Mouse (Mus musculus): ENCODE measurements around the gene Ldah.
"Not testable (repeated sequence)": the region's sequence is repeated elsewhere in the genome, so short reads cannot be mapped to it uniquely, and the experiment has no call there.

The Ldah gene

DNA sequence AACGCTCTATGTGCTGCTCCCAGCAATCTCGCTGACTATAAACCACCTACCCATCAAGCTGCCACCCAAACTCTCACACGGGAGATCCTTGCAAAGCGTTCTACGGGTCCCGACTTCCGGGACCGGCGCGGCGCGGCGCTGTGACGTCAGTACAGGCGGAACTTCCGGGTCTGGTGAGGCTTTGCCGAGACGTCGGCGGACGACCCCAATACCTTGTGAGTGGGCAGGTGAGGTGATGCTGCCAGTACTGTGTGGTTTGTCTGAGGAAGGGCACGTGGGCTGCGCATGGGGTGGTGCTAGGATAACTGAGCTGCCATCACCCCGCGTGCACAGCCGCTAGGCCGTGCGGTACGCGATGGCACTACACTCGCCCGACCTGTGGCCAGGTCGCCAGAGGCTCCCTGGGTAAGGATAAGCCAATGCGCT lies at the start of gene Ldah:
Ldah (plus strand) TSS at position 130 of the 426 bp plus-strand sequence.
- DNase-seq, result peak; percentile 96

DNA sequence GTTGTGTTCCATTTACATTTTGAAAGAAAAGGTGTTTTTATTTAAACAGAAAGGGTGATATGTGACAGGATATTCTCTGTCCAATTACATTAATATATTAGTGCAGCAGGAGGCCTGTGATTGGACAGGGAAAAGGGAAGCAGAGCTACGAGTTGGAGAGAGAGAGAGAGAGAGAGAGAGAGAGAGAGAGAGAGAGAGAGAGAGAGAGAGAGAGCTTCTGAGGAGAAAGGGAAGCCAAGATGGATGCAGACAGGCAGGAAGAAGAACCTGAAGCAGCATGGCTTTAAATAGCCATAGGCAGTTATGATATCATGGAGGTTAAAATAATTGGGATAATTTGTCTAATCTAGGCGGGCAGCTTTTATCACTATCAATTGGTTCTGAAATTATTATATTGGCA lies 40.2 kb upstream of the Ldah start:
- DNase-seq, result no peak

DNA sequence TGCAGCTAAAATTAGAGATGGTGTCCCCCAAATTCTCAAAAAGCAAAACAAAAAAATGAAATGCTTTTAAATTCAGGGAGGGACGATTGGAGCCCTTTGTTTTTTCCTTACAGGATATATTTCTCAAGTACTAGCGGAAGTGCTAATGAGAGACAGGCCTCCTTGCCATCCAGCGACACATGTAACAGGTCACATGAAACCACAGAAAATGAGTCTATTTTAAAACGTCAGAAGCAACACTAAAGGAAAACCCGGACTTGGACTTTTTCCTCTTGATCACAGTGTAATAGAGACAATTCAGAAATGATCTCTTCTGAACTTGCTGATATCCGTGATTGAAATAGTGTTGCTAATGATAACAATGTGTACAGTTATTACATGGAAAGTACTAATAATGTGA lies 27.0 kb upstream of the Ldah start:
- DNase-seq, result no peak

DNA sequence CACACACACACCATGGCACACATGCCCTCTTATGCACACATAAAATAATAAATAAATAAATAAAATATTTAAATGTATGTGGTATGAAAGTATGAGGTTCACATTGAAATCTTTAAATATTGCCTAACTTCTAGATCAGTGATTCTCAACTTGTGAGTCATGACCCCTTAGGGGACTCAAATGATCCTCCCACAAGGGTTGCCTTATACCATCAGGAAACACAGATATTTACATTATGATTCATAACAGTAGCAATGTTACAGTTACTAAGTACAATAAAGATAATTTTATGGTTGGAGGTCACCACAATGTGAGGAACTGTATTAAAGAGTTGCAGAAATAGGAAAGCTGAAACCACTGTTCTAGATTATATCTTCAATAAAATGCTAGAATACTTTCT lies 26.2 kb upstream of the Ldah start:
- no peak for DNase-seq

DNA sequence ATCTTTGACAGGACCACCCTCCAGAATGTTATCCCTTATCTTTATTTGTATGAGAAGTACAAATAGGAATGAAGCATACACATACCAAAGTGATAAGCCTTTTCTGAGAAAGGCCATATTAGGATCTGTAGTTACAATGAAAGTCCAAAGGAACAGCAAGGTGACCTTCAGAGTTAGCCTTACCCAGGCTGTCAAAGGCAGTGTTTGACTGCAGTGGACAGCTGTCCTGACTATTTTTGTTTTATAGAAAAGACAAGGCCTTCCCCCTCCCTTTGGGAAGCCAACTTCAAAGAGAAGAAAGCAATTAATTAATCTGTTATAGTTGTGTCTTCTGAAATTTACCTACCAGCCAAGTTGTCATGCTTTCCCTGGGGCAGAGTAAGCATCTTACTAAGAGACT lies 23.4 kb upstream of the Ldah start:
- no peak for DNase-seq

DNA sequence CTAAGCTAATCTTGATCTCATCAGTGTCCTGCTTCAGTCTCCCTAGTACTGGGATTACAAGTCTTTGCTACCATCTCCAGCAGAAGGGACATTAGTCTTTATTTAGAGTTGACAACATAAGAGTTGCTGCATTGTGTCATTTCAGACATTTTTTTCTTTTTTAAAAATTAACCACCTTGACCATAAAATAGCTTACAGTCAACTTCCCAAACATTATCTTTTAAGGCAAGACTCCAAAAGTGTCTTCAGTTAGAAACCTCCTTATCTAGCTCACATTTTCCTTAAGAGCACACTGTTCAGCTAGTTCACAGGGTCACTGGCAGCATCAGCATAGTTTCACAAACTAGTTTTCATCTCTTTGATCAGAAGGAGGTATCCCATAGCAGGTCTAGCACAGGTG lies 19.7 kb upstream of the Ldah start:
- DNase-seq, result no peak

DNA sequence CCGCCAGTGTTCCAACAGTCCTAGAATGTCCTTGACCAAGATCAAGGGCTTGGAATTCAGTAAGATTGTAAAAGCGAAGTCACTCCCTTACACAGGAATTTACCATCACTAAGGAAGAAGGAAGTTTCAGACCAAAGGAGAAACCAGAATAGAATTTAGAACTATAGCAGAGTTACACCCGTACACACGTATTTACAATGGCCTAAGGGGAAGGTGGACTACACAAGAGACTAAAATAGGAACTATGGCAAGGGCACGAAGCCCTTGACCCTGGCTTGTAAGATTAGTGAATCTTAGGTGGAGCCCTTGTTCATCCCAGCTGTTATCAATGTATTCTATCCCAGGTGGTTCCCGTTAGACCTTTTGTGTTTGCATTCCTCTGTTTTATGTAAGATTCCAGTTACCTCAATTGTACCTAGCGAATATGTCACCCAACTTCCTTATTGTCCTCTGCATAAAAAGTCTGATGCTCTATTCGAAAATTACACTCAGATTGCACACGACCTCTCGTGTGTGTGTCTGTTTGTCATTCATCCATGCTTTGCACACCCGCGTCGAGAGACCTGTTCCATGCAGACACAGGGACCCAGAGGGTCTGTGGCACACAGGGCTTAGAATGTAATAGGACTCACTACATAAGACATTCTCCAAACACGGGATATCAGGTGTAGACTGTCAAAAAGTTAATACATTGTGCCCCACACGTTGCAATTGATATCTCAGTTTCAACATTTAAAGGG lies 18.9 kb upstream of the Ldah start:
- DNase-seq, result not testable (repeated sequence)

DNA sequence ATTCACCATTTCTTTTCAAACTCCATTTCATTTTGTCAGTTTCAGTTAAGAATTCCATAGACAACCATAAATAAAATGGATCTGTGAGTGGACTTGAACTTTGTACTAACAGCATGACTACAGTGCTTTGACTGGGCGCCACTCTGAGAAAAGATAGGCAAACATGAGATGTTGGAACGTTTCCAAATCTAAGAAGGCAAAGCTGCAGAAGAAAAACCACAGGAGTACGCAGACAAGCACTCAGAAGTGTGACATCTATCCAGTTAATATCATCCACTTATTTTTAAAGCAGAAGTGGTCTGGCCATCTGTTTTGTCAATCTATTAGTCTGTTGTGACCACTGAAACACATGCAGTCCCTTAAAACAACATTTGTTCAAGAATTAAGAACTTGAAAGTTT lies 18.2 kb upstream of the Ldah start:
- DNase-seq, result no peak

DNA sequence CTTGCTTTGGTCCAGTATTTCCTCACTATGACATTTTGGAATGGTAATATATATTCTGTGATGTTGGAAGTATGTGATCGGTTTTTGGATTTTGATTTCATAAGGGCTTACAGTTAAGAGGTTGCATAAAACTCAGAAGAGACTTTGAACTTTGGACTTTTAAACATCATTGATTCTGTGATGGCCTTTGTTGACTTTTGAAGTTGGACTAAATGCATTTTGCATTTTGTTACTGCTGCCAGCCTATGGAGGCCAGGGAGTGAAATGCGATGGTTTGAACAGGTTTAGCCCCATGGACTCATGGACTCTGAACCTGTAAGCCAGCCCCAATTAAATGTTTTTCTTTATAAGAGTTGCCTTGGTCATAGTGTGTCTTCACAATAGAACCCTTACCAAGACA lies 2.2 kb upstream of the Ldah start:
- no peak for DNase-seq

DNA sequence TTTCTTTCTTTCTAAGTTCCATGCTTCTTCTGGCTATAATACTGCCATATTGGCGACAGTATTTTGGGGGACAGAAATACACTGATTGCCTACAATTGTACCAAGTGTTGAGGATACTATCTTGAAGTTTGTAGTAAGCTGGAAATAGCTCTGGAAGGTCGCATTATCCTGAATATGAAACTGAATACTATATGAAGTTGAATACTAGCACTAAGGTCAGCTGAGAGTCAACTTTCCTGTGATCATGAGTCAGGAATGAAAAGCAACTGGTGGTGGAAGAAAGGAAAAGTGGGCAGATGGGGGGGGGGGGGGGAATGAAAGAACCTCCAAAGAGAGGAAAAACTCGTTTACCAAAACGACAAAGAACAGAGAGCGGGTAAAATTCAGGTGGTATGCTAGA lies 329 bp upstream of the Ldah start:
- no peak for DNase-seq

DNA sequence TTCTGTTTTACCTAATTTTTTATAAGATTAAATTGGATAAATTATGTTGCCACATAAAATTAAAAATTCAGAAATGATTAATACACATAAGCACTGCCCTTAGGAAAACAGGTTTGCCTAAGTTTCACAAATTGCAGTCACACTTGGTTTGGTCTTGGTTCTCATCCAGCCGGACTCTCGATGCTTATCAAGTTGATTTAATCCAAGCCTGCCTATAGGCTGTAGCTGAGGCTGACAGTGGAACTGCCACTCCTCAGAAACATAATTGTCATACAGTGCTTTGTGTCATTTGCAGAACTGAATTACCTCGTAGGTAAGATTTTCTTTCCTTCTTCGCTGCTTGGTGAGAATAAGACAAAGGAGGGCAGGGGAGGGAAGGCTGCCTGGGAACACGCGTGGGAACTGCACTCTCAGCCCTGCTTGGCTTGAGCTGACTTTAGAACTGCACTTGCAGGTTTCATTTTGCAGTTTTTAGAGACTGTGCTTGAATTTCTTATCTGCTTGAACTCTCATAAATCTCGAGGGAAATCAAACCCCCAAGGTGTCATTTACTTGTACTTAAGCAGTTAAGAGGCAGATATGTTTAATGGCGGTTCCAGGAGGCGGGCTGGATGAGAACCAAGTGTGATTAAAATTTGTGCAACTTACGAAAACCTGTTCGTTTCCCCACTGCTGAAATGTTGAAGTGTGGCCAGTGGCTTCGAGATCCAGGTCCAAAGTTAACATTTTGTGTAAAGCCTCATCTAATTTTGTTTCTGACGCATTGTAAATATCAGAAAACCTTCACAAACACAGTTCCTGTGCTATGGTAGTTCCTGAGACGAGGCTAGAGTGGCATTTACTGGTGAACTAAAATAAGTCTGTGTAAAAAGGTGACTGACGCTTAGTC lies 8.7 kb downstream of the Ldah start:
- DNase-seq, result no peak

DNA sequence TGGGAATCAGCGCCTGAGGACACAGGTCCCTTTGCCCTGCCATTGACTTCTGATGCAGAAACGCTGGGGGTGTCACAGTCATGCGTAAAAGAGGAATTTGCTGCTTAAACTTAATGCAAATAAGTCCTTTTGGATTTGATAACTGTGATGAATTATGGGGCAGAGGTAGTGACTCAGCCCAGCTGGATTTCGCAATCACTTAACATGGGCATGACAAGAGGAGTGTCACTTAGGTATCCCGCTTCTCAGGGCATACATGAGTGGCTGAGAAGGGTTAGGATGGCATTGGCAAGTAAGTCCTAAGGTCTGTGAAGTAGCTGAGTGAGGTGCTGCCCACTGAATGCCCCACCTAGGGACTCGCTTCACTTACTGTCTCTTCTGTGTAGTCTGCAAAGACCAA lies 15.1 kb downstream of the Ldah start:
- DNase-seq, result no peak

DNA sequence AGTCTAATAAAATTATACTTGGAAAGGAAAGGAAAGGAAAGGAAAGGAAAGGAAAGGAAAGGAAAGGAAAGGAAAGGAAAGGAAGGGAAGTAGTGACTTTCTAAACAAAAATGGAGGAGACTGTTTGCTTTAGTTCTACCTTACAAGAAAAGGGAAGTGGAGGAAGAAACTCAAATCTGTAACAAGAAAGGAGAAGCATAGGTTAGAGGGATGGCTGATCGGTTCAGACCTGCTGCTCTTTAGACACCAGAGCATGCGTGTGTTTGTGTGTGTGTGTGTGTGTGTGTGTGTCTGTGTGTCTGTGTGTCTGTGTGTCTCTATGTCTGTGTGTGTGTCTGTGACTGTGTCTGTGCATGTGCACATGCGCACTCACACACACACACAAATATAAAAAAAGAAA lies 23.2 kb downstream of the Ldah start:
- peak; percentile 13 to 17 for DNase-seq

DNA sequence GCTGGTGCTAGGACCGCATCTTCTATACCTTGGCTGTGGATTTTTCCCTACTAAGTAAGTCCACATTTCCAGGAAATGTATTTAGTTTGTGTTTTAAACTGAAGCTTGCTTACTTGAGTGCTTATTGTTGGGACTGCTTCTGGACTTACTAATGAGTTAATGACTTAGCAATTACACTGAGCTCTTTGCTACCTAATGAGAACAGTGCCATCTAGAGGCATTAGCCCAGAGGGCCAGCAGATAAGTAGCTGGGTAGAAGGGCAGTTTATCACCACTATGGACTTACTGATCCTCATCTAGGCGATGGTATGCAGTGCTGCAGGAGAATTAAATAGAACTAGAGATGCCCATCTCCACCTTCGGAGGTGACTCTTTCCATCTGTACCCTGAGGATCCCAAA lies 24.8 kb downstream of the Ldah start:
- DNase-seq, result peak; percentile 11 to 17

DNA sequence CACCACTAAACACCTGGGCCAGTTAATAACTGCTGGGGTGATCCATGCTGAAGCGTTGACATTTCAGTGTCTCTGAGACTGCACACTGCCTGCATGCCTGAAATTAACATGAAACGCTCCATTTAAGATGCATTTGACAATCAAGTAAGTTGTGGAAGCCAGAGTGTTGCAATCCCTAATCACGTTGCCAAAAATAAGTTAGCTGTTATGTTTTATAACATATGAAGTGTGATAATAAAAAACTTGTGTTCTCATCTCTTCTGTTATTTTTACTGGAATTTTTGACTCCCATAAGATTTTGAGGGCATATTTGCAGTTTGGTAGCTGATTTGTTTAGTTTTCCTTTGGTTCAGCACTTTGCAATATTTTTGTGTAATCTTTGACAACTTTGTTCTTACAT lies 34.3 kb downstream of the Ldah start:
- DNase-seq, result no peak

DNA sequence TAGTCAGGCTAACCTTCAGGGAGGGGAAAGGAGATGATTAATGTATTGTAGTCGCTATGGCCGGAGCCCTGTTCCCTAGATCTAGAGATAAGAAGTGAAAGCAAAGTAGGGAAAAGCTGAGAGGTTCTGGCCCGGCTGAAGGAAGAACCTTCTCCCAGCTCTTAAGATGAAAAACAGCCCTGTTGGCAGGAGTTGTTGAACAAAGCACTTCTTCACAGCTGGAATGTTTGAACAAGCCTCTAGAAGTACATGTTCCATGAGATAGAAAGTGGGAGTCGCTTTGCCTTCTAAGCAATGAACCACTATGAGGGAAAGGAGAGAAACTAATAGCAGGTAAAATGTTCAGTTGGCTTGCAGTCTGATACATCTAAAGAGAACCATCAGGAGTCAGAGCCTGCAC lies 36.8 kb downstream of the Ldah start:
- no peak for DNase-seq

DNA sequence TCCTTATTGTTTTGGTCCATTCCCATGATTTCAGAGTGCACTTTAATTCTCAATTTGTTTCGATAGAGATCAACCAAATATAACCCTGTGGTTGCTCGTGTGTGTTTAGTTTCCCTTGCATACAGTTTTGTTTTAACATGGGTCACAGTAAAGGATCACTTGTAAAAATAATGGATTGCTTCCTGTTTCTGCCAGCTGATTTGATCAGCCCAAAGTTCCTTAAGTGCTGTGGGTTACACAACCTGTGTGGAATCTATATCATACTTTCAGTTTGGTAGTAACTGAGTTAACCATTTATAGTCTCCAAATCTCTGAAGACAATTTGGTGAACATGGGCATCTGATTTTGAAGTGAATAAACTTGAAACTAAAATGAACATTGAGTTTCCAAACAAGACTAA lies 52.4 kb downstream of the Ldah start:
- DNase-seq, result no peak

DNA sequence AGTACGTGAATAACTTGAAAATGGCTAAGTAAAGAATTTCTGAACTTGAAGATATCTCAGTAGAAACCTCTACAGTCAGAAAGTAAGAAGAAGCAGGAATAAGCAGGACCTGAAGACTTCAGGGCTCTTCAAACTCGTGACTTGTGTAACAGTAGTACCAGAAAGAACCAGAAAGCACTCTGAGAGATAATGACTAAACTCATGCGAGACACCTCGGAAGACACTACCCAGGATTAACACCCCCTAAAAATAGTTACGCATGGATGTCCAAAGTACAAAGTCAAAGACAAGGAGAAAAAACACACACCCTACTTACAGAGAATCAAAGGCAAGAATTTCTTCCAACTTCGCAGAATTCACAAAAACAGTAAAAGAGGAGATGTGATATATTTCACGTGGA lies 58.4 kb downstream of the Ldah start:
- DNase-seq, result no peak

DNA sequence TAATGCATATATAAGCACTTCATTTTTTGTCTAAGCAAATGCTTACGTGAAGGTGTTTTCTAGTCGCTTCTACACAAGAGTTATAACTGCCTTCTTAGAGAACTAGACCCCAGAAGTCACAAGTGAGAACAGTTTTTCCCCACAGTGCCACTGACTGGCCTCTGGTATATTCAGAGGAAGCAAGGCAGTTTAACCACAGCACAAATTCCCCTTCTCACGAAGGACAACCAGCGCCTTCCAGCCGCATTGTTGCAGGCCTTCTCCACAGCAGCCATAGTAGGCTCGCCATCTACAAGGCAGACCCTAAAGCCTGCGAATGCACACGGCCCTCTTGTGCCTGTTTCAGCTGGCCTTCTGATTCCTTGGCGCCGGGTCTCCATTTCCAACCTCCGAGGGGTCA lies 61.7 kb downstream of the Ldah start:
- DNase-seq, result no peak

DNA sequence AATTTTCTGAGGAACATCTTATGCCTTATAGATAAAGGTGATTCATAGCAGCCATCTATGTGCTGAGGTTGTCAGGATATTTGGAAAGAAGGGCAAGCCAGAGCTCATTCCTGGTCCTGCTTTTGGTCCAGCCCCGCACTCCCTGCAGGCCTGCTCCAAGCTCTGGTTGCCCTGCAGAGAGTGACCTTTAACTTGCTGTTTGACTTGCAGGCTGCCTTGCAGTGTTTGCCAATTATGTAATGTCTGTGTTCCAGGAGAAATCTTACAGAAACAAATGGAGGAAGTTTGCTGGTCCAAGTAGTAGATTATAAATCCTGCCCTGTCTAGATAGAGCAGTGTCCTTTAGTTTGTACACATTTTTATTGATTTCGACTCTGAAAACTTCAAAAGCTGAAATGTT lies 63.5 kb downstream of the Ldah start:
- DNase-seq, result no peak

DNA sequence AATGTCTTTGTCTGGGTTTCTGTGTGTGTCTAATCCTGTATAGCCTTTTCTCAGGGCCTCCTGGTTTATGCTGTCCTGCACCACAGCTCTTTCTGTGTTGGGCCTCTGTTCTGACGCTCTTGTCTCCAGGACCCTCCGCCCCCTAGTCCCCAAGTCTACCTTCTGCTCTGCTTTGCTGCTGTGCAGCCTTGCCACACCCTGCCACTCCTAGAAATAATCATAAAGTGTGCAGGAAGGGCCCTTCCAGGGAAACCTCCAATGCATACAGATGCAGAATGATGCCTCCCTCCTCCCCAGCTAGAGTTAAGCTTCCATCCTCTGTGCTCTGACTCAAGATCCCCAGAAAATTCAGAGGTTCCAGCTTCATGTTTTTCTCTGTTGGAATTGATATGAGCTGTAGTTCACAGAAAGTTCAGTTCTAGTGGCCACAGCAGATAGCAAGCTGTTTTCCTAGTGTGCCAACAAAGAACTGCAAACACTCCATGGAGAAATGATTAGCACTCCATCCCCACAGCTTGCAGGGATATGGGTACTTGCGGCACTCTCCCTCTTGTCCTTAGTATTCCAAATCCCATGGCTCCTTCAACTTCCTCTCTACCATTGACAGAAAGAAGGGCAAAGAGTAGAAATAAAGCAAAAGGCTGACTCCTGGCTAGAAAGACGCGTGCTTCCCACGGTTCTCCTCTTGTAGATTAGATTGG lies 65.7 kb downstream of the Ldah start:
- DNase-seq, result no peak

DNA sequence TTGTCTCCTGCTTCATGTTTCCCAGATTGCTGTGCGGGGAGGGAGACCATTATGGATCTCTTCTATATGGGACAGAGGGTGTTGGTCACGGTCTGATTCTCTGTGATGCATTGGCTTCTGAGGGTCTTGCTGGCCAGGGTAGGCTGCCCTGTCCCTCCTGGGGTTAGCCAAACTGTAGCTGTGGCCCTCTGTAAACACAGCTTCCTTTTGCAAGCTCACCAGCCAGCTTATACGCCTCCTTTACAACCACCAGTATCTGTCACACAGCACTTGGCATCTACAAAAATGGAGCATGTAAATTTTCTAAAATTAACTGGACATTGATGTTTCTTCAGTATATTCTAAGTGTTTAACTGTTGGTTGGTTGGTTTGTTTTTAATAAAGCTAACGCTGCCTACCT lies 67.5 kb downstream of the Ldah start:
- no peak for DNase-seq

DNA sequence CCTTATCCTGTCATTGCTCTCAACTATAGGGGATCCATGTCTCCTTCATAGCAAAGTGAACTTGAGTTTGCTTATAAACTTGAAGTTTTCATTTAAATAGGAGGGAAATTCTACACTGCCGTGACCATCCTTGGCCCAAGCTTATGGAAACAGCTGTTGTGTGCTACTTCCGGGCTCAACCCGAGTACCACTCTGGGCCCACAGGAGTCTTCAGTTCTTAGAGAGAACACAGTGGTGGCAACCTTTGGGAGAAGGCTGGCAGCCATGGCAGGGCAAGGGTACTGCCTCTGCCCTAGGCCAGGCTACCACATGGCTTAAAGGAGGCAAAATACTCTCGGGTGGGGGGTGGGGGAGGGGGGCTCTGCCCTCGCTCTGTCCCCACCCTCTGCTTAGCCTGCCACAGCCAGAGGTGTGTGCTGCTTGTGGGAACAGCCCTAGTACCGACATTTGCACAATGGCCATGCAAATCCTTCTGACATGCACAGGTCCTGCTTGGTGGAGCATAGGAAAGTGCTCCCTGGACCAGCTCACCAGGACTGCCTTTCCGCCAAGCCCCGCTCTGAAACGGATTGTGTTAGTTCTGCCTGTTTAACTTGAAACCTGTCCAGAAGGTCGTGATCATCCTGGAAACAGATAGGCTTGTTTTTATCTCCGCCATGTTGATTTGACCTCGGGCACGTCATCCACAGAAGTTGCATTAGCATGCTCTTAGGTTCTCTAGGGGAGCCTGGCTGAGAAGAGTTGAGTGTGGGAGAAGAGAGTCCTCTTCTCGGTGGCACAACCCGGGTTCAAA lies 73.5 kb downstream of the Ldah start:
- no peak for DNase-seq

Measured in B cell, adult 2 months (primary cell).